Mouse (Mus musculus) kidney, embryonic 15.5 days (tissue): ENCODE measurements around the gene Cpm. TPM values are rescaled to one million over a fixed set of nuclear protein-coding genes. Genes with fewer than 3 reads are reported as not detected.

ENCODE experiments used
- ATAC-seq: fragments of 200-750 bp; cut with Nextera tagmentation; replicated peaks from 2 replicates; pipeline ENCODE4 v1.8.0; 2017; ENCODE audit warnings: moderate TSS enrichment; ENCODE audit not compliant: low FRiP score
- H3K27ac ChIP-seq: fragments of 300-500 bp; sonication (generic); 2 replicates; pipeline ENCODE4 v1.5.1; 2015; ENCODE audit warnings: mild to moderate bottlenecking, inconsistent platforms
- H3K27me3 ChIP-seq: fragments of 300-500 bp; sonication (generic); 2 replicates; pipeline ENCODE4 v1.6.1; 2015; ENCODE audit warnings: inconsistent platforms
- H3K36me3 ChIP-seq: fragments of 300-500 bp; sonication (generic); 2 replicates; pipeline ENCODE4 v1.6.1; 2015; ENCODE audit warnings: inconsistent platforms
- H3K4me1 ChIP-seq: fragments of 300-500 bp; sonication (generic); 2 replicates; pipeline ENCODE4 v1.6.1; 2015; ENCODE audit warnings: inconsistent platforms
- H3K4me2 ChIP-seq: fragments of 300-500 bp; sonication (generic); 2 replicates; pipeline ENCODE4 v1.6.1; 2015; ENCODE audit warnings: moderate library complexity, mild to moderate bottlenecking, inconsistent platforms
- H3K4me3 ChIP-seq: fragments of 300-500 bp; sonication (generic); replicated peaks from 2 replicates; pipeline ENCODE4 v1.5.1; 2015; ENCODE audit warnings: mild to moderate bottlenecking, inconsistent platforms
- H3K9ac ChIP-seq: fragments of 300-500 bp; sonication (generic); 2 replicates; pipeline ENCODE4 v1.6.1; 2015; ENCODE audit warnings: mild to moderate bottlenecking, inconsistent platforms
- H3K9me3 ChIP-seq: fragments of 300-500 bp; sonication (generic); replicated peaks from 2 replicates; pipeline ENCODE4 v1.6.1; 2016; ENCODE audit warnings: inconsistent platforms
- WGBS: fragments of 180-500 bp; shearing (Covaris S2); methylation state at CpG from one replicate; pipeline ENCODE4 v1.1.7; 2015; ENCODE audit warnings: mixed read lengths; 5-methylcytosine and 5-hydroxymethylcytosine counted together
- polyA plus RNA-seq: library from polyadenylated mRNA; unstranded; fragments of >200 nt; fragmentation: Nextera tagmentation; extraction: Ambion mirVana; gene quantifications from 2 replicates; pipeline ENCODE4 v1.2.1, GENCODE M21; 2015

Gene Cpm
- polyA plus RNA-seq, 1 experiment from 2014 or later, result 31.5 TPM

GRCm38 (mm10) chr10:117707114-117707838 lies 78.0 kb downstream of the Cpm start:
- Histone ChIP-seq H3K36me3 (peaks cover 60% of the 10 kb centered on the region), H3K9ac (no peak overlapping the region), H3K9me3 (no peaks in the 10 kb centered on the region), H3K4me1 (peaks cover 15% of the 10 kb centered on the region), H3K4me2 (no peak overlapping the region), H3K4me3 (no peak overlapping the region), H3K27ac (no peak overlapping the region), H3K27me3 (no peaks in the 10 kb centered on the region)
- WGBS, result 91% methylated on average over 2 of the region's 2 CpGs
- ATAC-seq, result no peak

- no peak overlapping the region for H3K4me2 ChIP-seq
- no peak for ATAC-seq
- H3K27ac ChIP-seq, result no peak overlapping the region
- H3K4me3 ChIP-seq, result no peak overlapping the region
- no peak overlapping the region for H3K9ac ChIP-seq
- 94% methylated on average over 2 of the region's 2 CpGs for WGBS
- peaks cover 50% of the 10 kb centered on the region for H3K36me3 ChIP-seq
- H3K4me1 ChIP-seq, result peaks cover 15% of the 10 kb centered on the region
- no peaks in the 10 kb centered on the region for H3K27me3 ChIP-seq
- H3K9me3 ChIP-seq, result no peaks in the 10 kb centered on the region
Observed at GRCm38 (mm10) chr10:117708376-117708775, 79.1 kb downstream of the Cpm start.

GRCm38 (mm10) chr10:117708856-117709255 lies 79.6 kb downstream of the Cpm start:
- ATAC-seq, result no peak
- WGBS, result 86% methylated on average over 9 of the region's 9 CpGs
- peaks cover 45% of the 10 kb centered on the region for H3K36me3 ChIP-seq
- H3K9ac ChIP-seq, result no peak overlapping the region
- H3K27ac ChIP-seq, result no peak overlapping the region
- H3K4me1 ChIP-seq, result peaks cover 15% of the 10 kb centered on the region
- no peaks in the 10 kb centered on the region for H3K9me3 ChIP-seq
- H3K4me3 ChIP-seq, result peak overlapping the region; percentile 96
- peak overlapping the region; percentile 72 for H3K4me2 ChIP-seq
- no peaks in the 10 kb centered on the region for H3K27me3 ChIP-seq

- peak overlapping the region; percentile 72 for H3K4me2 ChIP-seq
- 45% methylated on average over 12 of the region's 12 CpGs for WGBS
- H3K9me3 ChIP-seq, result no peaks in the 10 kb centered on the region
- no peaks in the 10 kb centered on the region for H3K27me3 ChIP-seq
- peak overlapping the region; percentile 96 for H3K4me3 ChIP-seq
- peaks cover 40% of the 10 kb centered on the region for H3K36me3 ChIP-seq
- peaks cover 15% of the 10 kb centered on the region for H3K4me1 ChIP-seq
- no peak for ATAC-seq
- H3K9ac ChIP-seq, result peak overlapping the region; percentile 100
- peak overlapping the region; percentile 98 for H3K27ac ChIP-seq
Observed at GRCm38 (mm10) chr10:117709326-117709830, 80.1 kb downstream of the Cpm start.

DNA sequence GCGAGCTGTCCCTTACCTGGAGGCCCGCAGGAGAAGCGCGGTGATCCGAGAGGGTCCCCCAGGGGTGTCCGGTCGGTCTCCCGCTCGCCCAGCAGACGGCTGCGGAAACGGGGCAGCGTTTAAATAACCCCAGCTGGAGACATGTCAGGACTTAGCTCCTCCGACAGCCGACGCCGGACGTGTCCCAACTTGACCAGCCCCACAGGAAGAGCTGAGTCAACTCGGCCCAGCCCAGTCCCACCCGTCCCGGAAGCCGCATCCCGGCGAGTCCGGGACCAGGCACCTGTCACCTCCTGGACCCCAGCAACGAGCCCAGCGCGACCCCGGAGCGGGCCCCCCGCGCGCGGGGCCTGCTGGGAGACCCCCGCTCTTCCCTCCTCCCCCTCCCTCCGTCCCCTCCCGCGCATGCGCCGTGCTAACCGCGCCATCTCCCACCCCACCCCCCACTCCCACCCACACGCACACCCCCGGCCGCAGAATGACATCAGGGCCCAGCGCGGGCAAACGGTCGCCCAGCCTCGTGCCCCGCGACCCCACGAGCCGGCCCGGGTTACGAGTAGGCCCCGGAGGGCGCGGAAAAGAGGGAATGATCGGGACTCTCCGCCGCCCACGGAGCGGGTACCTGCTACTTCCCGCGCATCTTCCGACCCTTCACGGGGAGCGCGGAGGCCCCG lies 80.8 kb downstream of the Cpm start:
- no peaks in the 10 kb centered on the region for H3K9me3 ChIP-seq
- peak overlapping the region; percentile 98 for H3K27ac ChIP-seq
- H3K4me1 ChIP-seq, result peaks cover 15% of the 10 kb centered on the region
- H3K4me3 ChIP-seq, result peak overlapping the region; percentile 96
- no peaks in the 10 kb centered on the region for H3K27me3 ChIP-seq
- H3K9ac ChIP-seq, result peak overlapping the region; percentile 100
- under 1% methylated on average over 62 of the region's 71 CpGs for WGBS
- peak; percentile 89 for ATAC-seq
- H3K4me2 ChIP-seq, result peak overlapping the region; percentile 72
- H3K36me3 ChIP-seq, result peaks cover 33% of the 10 kb centered on the region

DNA sequence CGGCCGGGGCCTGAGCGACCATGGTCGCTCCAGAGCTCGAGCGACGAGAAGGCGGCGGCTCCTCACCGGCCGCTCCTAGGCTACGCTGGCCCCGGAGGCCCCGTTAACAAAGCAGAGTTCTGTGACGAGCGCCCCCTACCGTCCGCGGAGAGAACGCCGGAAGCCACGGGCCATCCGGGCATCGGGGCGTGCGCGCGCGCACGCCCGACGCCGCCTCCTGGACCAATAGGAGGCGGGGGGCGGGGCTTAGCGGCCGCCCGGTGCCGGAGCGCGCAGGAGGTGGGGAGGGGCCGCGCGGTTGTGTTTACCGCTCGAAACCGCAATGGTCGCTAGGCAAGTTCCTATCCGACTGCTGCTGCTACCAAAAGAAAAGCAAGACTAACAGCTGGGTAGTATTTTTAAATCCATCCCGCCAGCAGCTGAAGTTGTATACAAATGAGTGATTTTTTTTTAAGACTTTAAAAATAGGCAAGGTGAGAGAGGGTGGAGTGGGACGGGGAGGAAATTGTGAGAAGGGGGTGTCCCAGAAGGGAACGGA lies 81.4 kb downstream of the Cpm start, which contains the start of gene Mdm2:
TSS of gene Mdm2 (minus strand) at position 155 of the 538 bp plus-strand sequence.
- Histone ChIP-seq H3K27me3 (no peaks in the 10 kb centered on the region), H3K4me1 (peaks cover 15% of the 10 kb centered on the region), H3K9me3 (no peaks in the 10 kb centered on the region), H3K36me3 (peaks cover 27% of the 10 kb centered on the region), H3K4me3 (peak within 1 kb of the TSS; percentile 96), H3K9ac (peak within 1 kb of the TSS; percentile 100), H3K27ac (peak within 1 kb of the TSS; percentile 98), H3K4me2 (peak within 1 kb of the TSS; percentile 72)
- under 1% methylated on average over 51 of the region's 52 CpGs for WGBS
- ATAC-seq, result peak; percentile 96

DNA sequence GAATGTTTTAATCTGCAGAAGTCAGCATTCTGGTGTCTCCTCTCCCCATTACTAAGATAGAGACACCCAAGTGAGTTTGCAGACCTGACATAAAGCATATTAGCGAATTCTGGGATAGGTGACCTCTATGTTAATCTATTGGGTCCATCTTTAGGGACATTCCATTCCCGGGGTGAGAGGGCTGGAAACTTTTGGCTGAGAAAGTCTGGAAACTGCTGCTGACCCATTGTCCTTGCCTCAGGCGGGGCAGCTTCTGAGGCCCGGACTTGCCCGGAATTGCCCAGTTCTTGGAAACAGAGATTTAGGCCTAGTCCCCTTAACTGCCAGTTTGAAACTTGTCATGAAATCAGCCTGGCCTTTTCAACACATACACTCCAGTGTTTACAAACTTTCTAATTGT lies 82.1 kb downstream of the Cpm start:
- H3K4me2 ChIP-seq, result peak overlapping the region; percentile 72
- 76% methylated on average over 5 of the region's 5 CpGs for WGBS
- peak overlapping the region; percentile 96 for H3K4me3 ChIP-seq
- H3K27me3 ChIP-seq, result no peaks in the 10 kb centered on the region
- no peaks in the 10 kb centered on the region for H3K9me3 ChIP-seq
- peak overlapping the region; percentile 56; the same call in 1 of the 2 replicates for H3K9ac ChIP-seq
- peaks cover 17% of the 10 kb centered on the region for H3K4me1 ChIP-seq
- H3K36me3 ChIP-seq, result peaks cover 22% of the 10 kb centered on the region
- H3K27ac ChIP-seq, result no peak overlapping the region
- ATAC-seq, result no peak

DNA sequence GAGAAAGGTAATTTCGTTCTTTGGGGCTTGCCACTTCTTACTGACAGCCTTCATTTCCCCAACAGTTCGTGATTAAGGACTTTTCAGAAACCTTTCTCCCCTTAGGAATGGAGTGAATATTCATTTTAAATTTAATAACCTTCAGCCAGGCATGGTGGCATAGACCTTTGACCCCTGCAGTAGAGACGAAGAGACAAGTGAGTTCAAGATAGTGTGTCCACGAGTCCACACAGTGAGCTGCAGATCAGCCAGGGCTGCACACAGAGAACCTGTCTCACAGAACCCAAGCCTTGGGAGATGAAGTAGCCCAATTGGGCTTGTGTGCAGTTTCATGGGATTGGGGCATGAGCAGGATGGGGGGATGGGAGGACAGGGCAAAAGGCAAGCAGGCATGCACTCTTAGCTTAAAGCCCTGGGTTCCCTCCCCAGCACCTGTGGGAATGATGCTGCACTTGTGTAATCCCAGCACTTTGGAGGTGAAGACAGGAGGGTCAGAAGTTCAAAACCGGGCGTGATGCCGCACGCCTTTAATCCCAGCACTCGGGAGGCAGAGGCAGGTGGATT lies 83.0 kb downstream of the Cpm start:
- ATAC-seq, result no peak
- Histone ChIP-seq H3K27ac (no peak overlapping the region), H3K4me1 (peaks cover 18% of the 10 kb centered on the region)

DNA sequence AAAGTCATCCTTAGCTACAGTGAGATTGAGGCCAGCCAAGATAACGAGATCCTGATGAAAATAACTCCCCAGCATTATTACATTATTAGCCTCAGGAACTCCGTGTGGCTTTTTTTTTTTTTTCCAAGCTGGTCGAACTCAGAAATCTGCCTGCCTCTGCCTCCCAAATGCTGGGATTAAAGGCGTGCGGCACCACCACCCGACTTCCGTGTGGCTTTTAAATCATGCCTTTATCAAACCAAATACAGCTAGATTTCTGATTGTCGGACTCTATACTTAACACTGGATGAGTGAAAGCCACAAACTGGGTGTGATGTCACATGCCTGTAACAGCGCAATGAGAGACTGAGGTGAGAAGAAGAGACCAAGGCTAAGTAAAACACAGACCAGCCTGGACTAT lies 83.6 kb downstream of the Cpm start:
- Histone ChIP-seq H3K36me3 (peaks cover 7% of the 10 kb centered on the region; the same call in 1 of the 2 replicates), H3K4me3 (no peak overlapping the region), H3K27me3 (no peaks in the 10 kb centered on the region), H3K27ac (no peak overlapping the region), H3K9me3 (no peaks in the 10 kb centered on the region), H3K4me2 (no peak overlapping the region), H3K9ac (no peak overlapping the region), H3K4me1 (peaks cover 24% of the 10 kb centered on the region)
- ATAC-seq, result no peak
- whole genome bisulfite sequencing, result 91% methylated on average over 9 of the region's 9 CpGs

More for the DNA sequence above, 83.0 kb downstream of the Cpm start:
- H3K9ac ChIP-seq, result no peak overlapping the region
- H3K9me3 ChIP-seq, result no peaks in the 10 kb centered on the region
- no peak overlapping the region for H3K4me2 ChIP-seq
- H3K4me3 ChIP-seq, result 0 out of 2 replicates have a peak overlapping the region, but pooled peaks have one; percentile 96
- WGBS, result 90% methylated on average over 9 of the region's 9 CpGs
- H3K27me3 ChIP-seq, result no peaks in the 10 kb centered on the region
- peaks cover 13% of the 10 kb centered on the region for H3K36me3 ChIP-seq

- Histone ChIP-seq H3K9ac (no peak overlapping the region), H3K27me3 (no peaks in the 10 kb centered on the region), H3K9me3 (no peaks in the 10 kb centered on the region), H3K27ac (no peak overlapping the region), H3K4me1 (peaks cover 30% of the 10 kb centered on the region), H3K4me3 (no peak overlapping the region), H3K4me2 (no peak overlapping the region), H3K36me3 (peaks cover 5% of the 10 kb centered on the region; the same call in 1 of the 2 replicates)
- no peak for ATAC-seq
- 92% methylated on average over 8 of the region's 8 CpGs for WGBS
Observed at GRCm38 (mm10) chr10:117713466-117713865, 84.2 kb downstream of the Cpm start.

GRCm38 (mm10) chr10:117714048-117714545 lies 84.8 kb downstream of the Cpm start:
- no peak for ATAC-seq

More at GRCm38 (mm10) chr10:117714048-117714545, 84.8 kb downstream of the Cpm start:
- H3K4me2 ChIP-seq, result no peak overlapping the region
- no peak overlapping the region for H3K4me3 ChIP-seq
- no peak overlapping the region for H3K9ac ChIP-seq
- 93% methylated on average over 3 of the region's 3 CpGs for WGBS
- no peak overlapping the region for H3K27ac ChIP-seq
- no peaks in the 10 kb centered on the region for H3K9me3 ChIP-seq
- no peaks in the 10 kb centered on the region for H3K27me3 ChIP-seq
- peaks cover 26% of the 10 kb centered on the region for H3K4me1 ChIP-seq
- H3K36me3 ChIP-seq, result no peaks in the 10 kb centered on the region
